ENCODE assay signal across 15 mouse cellular contexts in the genomic region with DNA sequence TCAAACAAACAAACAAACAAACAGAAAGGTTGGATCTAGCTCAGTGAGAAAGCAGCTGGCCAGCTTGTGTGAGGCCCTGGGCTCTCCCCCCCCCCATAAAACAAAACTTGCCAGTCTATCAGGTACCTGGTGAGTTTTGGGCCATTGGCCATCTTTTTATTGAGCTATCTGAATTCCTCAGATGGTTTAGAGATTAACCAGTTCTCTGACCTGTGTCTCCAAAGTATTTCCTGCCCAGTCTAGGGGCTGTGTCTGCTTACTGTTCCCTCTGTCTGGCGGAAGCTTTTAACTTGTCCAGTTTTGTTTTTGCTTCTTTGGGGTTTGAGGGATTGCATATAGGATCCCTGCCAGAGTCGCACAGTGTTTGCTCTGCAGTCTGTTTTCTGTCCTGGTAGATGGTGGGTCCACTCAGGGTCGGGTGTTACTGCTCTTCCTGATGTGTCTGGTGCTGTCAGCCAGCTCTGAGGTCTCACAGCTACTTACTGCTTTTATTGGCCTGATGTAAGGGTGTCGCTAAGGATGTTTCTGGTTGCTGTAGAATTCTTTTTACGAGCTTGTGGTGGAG. TPM values are rescaled to one million over a fixed set of nuclear protein-coding genes. Genes with fewer than 3 reads are reported as not detected.
A peak's percentile ranks its signal among the peaks of the same experiment; 100 is the strongest.
DNase-seq lines count a peak whose midpoint lies in the region; ATAC-seq and TF ChIP-seq lines count a peak whose summit lies in the region.
"Had no signal": no experiment of that assay in that cellular context is flagged by ENCODE, and none has a peak within 500 bp of the region (broad histone marks: within the 10 kb centered on the region; RNA-seq: fewer than 3 reads in every experiment).

No protein-coding gene starts in this region.

- no peak for TF ChIP-seq CTCF in liver, postnatal 0 days (IDR thresholded peaks at IDR 0.05; ENCODE audit: low read depth)

- peak overlapping the region; percentile 36; the same call in 1 of the 2 replicates for H3K27ac ChIP-seq in heart, embryonic 10.5 days
- peak overlapping the region; percentile 62; the same call in 1 of the 2 replicates for H3K27ac ChIP-seq in liver, postnatal 0 days (ENCODE audit: low read depth)
- H3K27ac ChIP-seq in limb, embryonic 15.5 days, result 0 out of 2 replicates have a peak overlapping the region, but pooled peaks have one; percentile 9
- H3K27ac ChIP-seq: hindbrain, postnatal 0 days; liver, embryonic 15.5 days; midbrain, embryonic 13.5 days had no signal

- no peak for TF ChIP-seq EP300 in liver, postnatal 0 days (IDR thresholded peaks at IDR 0.05; ENCODE audit: low read depth)

- no peak overlapping the region for H3K4me2 ChIP-seq in liver, postnatal 0 days (ENCODE audit: low read depth, low read length)
- H3K4me2 ChIP-seq in limb, embryonic 15.5 days, result no peak overlapping the region
- H3K4me2 ChIP-seq: liver, embryonic 15.5 days; midbrain, embryonic 13.5 days had no signal

- H3K4me3 ChIP-seq in heart, embryonic 10.5 days, result no peak overlapping the region
- no peak overlapping the region for H3K4me3 ChIP-seq in liver, postnatal 0 days (ENCODE audit: low read depth, low read length)
- H3K4me3 ChIP-seq in limb, embryonic 15.5 days, result no peak overlapping the region
- H3K4me3 ChIP-seq: liver, embryonic 15.5 days; midbrain, embryonic 13.5 days had no signal

- ATAC-seq in liver, postnatal 0 days, result peak; percentile 30
- no peak for ATAC-seq in limb, embryonic 15.5 days (ENCODE audit: insufficient number of reproducible peaks, low FRiP score, low TSS enrichment, low read depth)
- ATAC-seq: forebrain, postnatal 0 days; hindbrain, postnatal 0 days; midbrain, embryonic 13.5 days had no signal

- no peaks in the 10 kb centered on the region for H3K36me3 ChIP-seq in heart, embryonic 10.5 days
- H3K36me3 ChIP-seq in liver, postnatal 0 days (replicated peaks; ENCODE audit: insufficient read depth, low read length), result no peaks in the 10 kb centered on the region
- no peaks in the 10 kb centered on the region for H3K36me3 ChIP-seq in limb, embryonic 15.5 days
- H3K36me3 ChIP-seq: liver, embryonic 15.5 days; midbrain, embryonic 13.5 days had no signal

- no peaks in the 10 kb centered on the region for H3K27me3 ChIP-seq in heart, embryonic 10.5 days (ENCODE audit: insufficient read depth, poor library complexity, severe bottlenecking)
- no peaks in the 10 kb centered on the region for H3K27me3 ChIP-seq in liver, postnatal 0 days (ENCODE audit: insufficient read depth, low read length)
- H3K27me3 ChIP-seq in limb, embryonic 15.5 days, result no peaks in the 10 kb centered on the region
- H3K27me3 ChIP-seq: liver, embryonic 15.5 days; midbrain, embryonic 13.5 days had no signal

- no peak overlapping the region for H3K9ac ChIP-seq in liver, postnatal 0 days (replicated peaks)
- H3K9ac ChIP-seq in limb, embryonic 15.5 days, result no peak overlapping the region
- H3K9ac ChIP-seq: forebrain, postnatal 0 days; liver, embryonic 15.5 days; midbrain, embryonic 13.5 days had no signal

- 43% methylated on average over 5 of the region's 5 CpGs for WGBS in heart, embryonic 10.5 days
- WGBS in liver, postnatal 0 days (ENCODE audit: insufficient replicate concordance), result 52% methylated on average over 5 of the region's 5 CpGs
- 31% methylated on average over 5 of the region's 5 CpGs for whole genome bisulfite sequencing in limb, embryonic 15.5 days

- DNase-seq in heart, embryonic 10.5 days (ENCODE audit: low spot score), result no peak
- no peak for DNase-seq in heart, postnatal 25 days (ENCODE audit: low spot score)
- DNase-seq in liver, postnatal 0 days, result no peak
- no peak for DNase-seq in liver
- DNase-seq in kidney, adult 8-10 months, result peak; percentile 11 to 17
- DNase-seq in right cerebral cortex, postnatal 4 days, result no peak
- no peak for DNase-seq in right cerebral cortex, adult 18-20 months
- DNase-seq: cerebellum, adult 9-11 months; forebrain, postnatal 0 days; gastrocnemius, postnatal 14 days; thymus, postnatal 25 days had no signal

- peaks cover 32% of the 10 kb centered on the region for H3K4me1 ChIP-seq in heart, embryonic 10.5 days
- peaks cover 10% of the 10 kb centered on the region for H3K4me1 ChIP-seq in liver, postnatal 0 days (ENCODE audit: insufficient read depth)
- peaks cover 12% of the 10 kb centered on the region for H3K4me1 ChIP-seq in limb, embryonic 15.5 days
- H3K4me1 ChIP-seq: liver, embryonic 15.5 days had no signal

- H3K9me3 ChIP-seq in heart, embryonic 10.5 days, result no peaks in the 10 kb centered on the region
- no peaks in the 10 kb centered on the region for H3K9me3 ChIP-seq in liver, postnatal 0 days (ENCODE audit: low read length)
- no peaks in the 10 kb centered on the region for H3K9me3 ChIP-seq in limb, embryonic 15.5 days
- H3K9me3 ChIP-seq: liver, embryonic 15.5 days; midbrain, embryonic 13.5 days had no signal

- intact Hi-C loops in heart, postnatal 25 days (cut with DNase I), result no loop called here

RNA-seq across cellular contexts. Expression of a gene that starts 51.1 kb away (rescaled TPM):
- polyA plus RNA-seq in heart, embryonic 10.5 days (2016; fragmentation: Nextera tagmentation; extraction: Ambion mirVana), result 139 and 151 TPM in 2 replicates
- 10 to 100 TPM; 16.4 to 21.6 TPM for total RNA-seq in heart, postnatal 25 days (2021)
- 37.1 and 39.9 TPM in 2 replicates for polyA plus RNA-seq in liver, postnatal 0 days (2015; fragmentation: Nextera tagmentation; extraction: Ambion mirVana)
- polyA plus RNA-seq in limb, embryonic 15.5 days (2015; fragmentation: Nextera tagmentation; extraction: Ambion mirVana), result 76.0 and 86.0 TPM in 2 replicates

Comparison
In these comparisons a context has a peak if more than half of its experiments do, and no peak if none do; other contexts are left out.
1. DNase-seq: peak in kidney, adult 8-10 months (2 of 2); none in heart, embryonic 10.5 days (single experiment), heart, postnatal 25 days (single experiment), liver, postnatal 0 days (single experiment), liver (single experiment), right cerebral cortex, postnatal 4 days (single experiment) and right cerebral cortex, adult 18-20 months (single experiment).
2. H3K27ac ChIP-seq: peak in every context shown above with its lines; median percentile 62 in liver, postnatal 0 days; 36 in heart, embryonic 10.5 days; 9 in limb, embryonic 15.5 days.